Mouse (Mus musculus) liver, embryonic 15.5 days (tissue): ENCODE data around the gene Klhl25. TPM values are rescaled to one million over a fixed set of nuclear protein-coding genes. Genes with fewer than 3 reads are reported as not detected.
"Not testable (repeated sequence)": the region's sequence is repeated elsewhere in the genome, so short reads cannot be mapped to it uniquely, and the experiment has no call there.

ENCODE experiments used
- ATAC-seq: fragments of 200-750 bp; cut with Nextera tagmentation; 2 replicates; pipeline ENCODE4 v1.8.0; 2017; ENCODE audit warnings: moderate number of reproducible peaks, mild to moderate bottlenecking, moderate library complexity; ENCODE audit not compliant: insufficient read depth
- H3K27ac ChIP-seq: fragments of 300-500 bp; sonication (generic); replicated peaks from 2 replicates; pipeline ENCODE4 v1.5.1; 2015; ENCODE audit warnings: mild to moderate bottlenecking, inconsistent platforms
- H3K27me3 ChIP-seq: fragments of 300-500 bp; sonication (generic); 2 replicates; pipeline ENCODE4 v1.6.1; 2015; ENCODE audit warnings: mild to moderate bottlenecking, inconsistent platforms
- H3K36me3 ChIP-seq: fragments of 300-500 bp; sonication (generic); replicated peaks from 2 replicates; pipeline ENCODE4 v1.6.1; 2015; ENCODE audit warnings: moderate library complexity, mild to moderate bottlenecking, inconsistent platforms
- H3K4me1 ChIP-seq: fragments of 300-500 bp; sonication (generic); replicated peaks from 2 replicates; pipeline ENCODE4 v1.6.1; 2015; ENCODE audit warnings: inconsistent platforms
- H3K4me2 ChIP-seq: fragments of 300-500 bp; sonication (generic); 2 replicates; pipeline ENCODE4 v1.6.1; 2015; ENCODE audit warnings: moderate library complexity, mild to moderate bottlenecking, inconsistent platforms
- H3K4me3 ChIP-seq: fragments of 300-500 bp; sonication (generic); replicated peaks from 2 replicates; pipeline ENCODE4 v1.5.1; 2015; ENCODE audit warnings: mild to moderate bottlenecking, inconsistent platforms
- H3K9ac ChIP-seq: fragments of 300-500 bp; sonication (generic); 2 replicates; pipeline ENCODE4 v1.6.1; 2015; ENCODE audit warnings: moderate library complexity, mild to moderate bottlenecking, inconsistent platforms
- H3K9me3 ChIP-seq: fragments of 300-500 bp; sonication (generic); replicated peaks from 2 replicates; pipeline ENCODE4 v1.6.1; 2016; ENCODE audit warnings: inconsistent platforms
- WGBS: fragments of 180-500 bp; shearing (Covaris S2); methylation state at CpG from one replicate; pipeline ENCODE4 v1.1.7; 2015; ENCODE audit warnings: mixed read lengths; ENCODE audit not compliant: insufficient replicate concordance; 5-methylcytosine and 5-hydroxymethylcytosine counted together
- polyA plus RNA-seq: library from polyadenylated mRNA; unstranded; fragments of >200 nt; fragmentation: Nextera tagmentation; extraction: Ambion mirVana; gene quantifications from 2 replicates; pipeline ENCODE4 v1.2.1, GENCODE M21; 2015

Klhl25 gene
- polyA plus RNA-seq, 1 experiment from 2014 or later = 15.5 TPM

GRCm38 (mm10) chr7:75905145-75905544 is 57.0 kb downstream of the Klhl25 start:
- no peak for ATAC-seq
- WGBS = 17% methylated on average over 2 of the region's 2 CpGs

DNA sequence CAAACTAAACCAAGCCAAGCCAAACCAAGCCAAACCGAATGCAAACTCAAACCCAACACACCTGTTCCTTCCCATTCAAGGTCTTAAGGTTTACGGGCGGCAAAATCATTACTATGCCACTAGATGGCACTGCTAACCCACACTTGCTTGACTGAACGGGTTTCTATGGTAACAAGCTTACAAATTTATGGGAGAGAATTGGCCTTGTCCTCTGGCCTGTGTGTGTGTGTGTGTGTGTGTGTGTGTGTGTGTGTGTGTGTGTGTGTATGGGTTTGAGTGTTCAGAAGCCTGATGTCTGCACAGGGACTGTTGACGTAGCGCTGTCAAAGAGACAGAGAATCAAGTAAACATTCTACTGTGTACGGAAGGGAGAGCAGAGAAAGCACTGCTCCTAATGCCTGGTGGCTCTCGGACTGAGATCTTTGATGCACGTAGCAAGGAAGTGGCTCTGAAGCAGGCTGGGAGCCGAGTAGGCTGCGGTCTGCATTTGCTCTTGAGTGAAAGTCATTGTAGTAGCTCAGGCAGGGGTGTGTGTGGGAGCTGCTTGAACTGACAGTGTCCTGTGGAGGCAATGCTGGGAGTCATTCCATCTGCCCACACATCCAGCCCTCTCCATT is 62.0 kb downstream of the Klhl25 start:
- no peaks in the 10 kb centered on the region for H3K36me3 ChIP-seq
- no peak overlapping the region for H3K4me3 ChIP-seq
- no peak overlapping the region for H3K4me2 ChIP-seq
- no peak overlapping the region for H3K9ac ChIP-seq
- peak; percentile 51 for ATAC-seq
- 10% methylated on average over 11 of the region's 11 CpGs for WGBS
- H3K27ac ChIP-seq = no peak overlapping the region
- no peaks in the 10 kb centered on the region; the same call in 1 of the 2 replicates for H3K4me1 ChIP-seq
- no peaks in the 10 kb centered on the region for H3K27me3 ChIP-seq
- no peaks in the 10 kb centered on the region for H3K9me3 ChIP-seq

More at GRCm38 (mm10) chr7:75905145-75905544, 57.0 kb downstream of the Klhl25 start:
- Histone ChIP-seq H3K27ac (no peak overlapping the region), H3K9ac (no peak overlapping the region), H3K4me1 (no peaks in the 10 kb centered on the region), H3K4me2 (no peak overlapping the region), H3K4me3 (no peak overlapping the region), H3K9me3 (no peaks in the 10 kb centered on the region), H3K27me3 (no peaks in the 10 kb centered on the region; the same call in 1 of the 2 replicates), H3K36me3 (no peaks in the 10 kb centered on the region)

- no peaks in the 10 kb centered on the region; the same call in 1 of the 2 replicates for H3K4me1 ChIP-seq
- H3K9me3 ChIP-seq = no peaks in the 10 kb centered on the region
- no peaks in the 10 kb centered on the region for H3K27me3 ChIP-seq
- H3K9ac ChIP-seq = no peak overlapping the region
- no peak overlapping the region for H3K27ac ChIP-seq
- no peak for ATAC-seq
- 65% methylated on average over 8 of the region's 8 CpGs for WGBS
- no peak overlapping the region for H3K4me2 ChIP-seq
- H3K36me3 ChIP-seq = no peaks in the 10 kb centered on the region
- H3K4me3 ChIP-seq = no peak overlapping the region
These were observed 62.5 kb downstream of the Klhl25 start for GRCm38 (mm10) chr7:75910652-75911035.

- no peak overlapping the region for H3K27ac ChIP-seq
- H3K36me3 ChIP-seq = no peaks in the 10 kb centered on the region
- H3K27me3 ChIP-seq = no peaks in the 10 kb centered on the region
- no peaks in the 10 kb centered on the region for H3K9me3 ChIP-seq
- H3K4me2 ChIP-seq = no peak overlapping the region
- 5% methylated on average over 7 of the region's 7 CpGs for WGBS
- H3K9ac ChIP-seq = no peak overlapping the region
- no peak for ATAC-seq
- H3K4me3 ChIP-seq = no peak overlapping the region
- H3K4me1 ChIP-seq = no peaks in the 10 kb centered on the region; the same call in 1 of the 2 replicates
These were observed 65.8 kb downstream of the Klhl25 start for GRCm38 (mm10) chr7:75913952-75914351.

DNA sequence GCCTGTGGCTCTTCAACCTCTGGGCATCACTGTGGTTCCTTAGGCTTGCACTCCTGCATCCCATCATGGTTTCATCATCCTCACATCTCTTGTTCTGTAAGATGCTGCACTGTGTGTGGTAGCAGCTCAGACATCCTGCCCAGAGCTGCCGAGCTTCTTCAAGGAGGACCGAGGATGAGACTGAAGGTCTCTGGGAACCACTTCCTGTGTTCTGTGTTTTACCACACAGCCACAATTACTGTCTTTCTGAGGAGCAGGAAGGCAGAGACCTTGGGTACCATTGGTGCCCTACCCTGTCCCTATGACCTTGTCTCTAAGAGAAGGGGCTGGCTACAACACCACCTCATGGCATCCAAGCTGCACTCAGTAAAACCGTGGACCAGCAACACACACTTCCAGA is 67.4 kb downstream of the Klhl25 start:
- not testable (repeated sequence) for H3K4me1 ChIP-seq, H3K4me3 ChIP-seq, ATAC-seq, H3K27me3 ChIP-seq, H3K9ac ChIP-seq, H3K4me2 ChIP-seq, H3K36me3 ChIP-seq, H3K9me3 ChIP-seq, H3K27ac ChIP-seq
- WGBS = 45% methylated on average over 3 of the region's 3 CpGs

GRCm38 (mm10) chr7:75917662-75918061 is 69.6 kb downstream of the Klhl25 start:
- 64% methylated on average over 4 of the region's 4 CpGs for WGBS
- no peaks in the 10 kb centered on the region for H3K36me3 ChIP-seq
- no peak overlapping the region for H3K27ac ChIP-seq
- H3K9ac ChIP-seq = no peak overlapping the region
- H3K4me1 ChIP-seq = no peaks in the 10 kb centered on the region; the same call in 1 of the 2 replicates
- H3K4me3 ChIP-seq = no peak overlapping the region
- H3K4me2 ChIP-seq = no peak overlapping the region
- ATAC-seq = no peak
- no peaks in the 10 kb centered on the region for H3K9me3 ChIP-seq
- no peaks in the 10 kb centered on the region for H3K27me3 ChIP-seq

- not testable (repeated sequence) for H3K4me2 ChIP-seq, H3K27me3 ChIP-seq, H3K9me3 ChIP-seq, H3K9ac ChIP-seq, H3K27ac ChIP-seq, H3K36me3 ChIP-seq, H3K4me3 ChIP-seq, ATAC-seq, H3K4me1 ChIP-seq
- 13% methylated on average over 3 of the region's 3 CpGs for WGBS
These were observed 71.6 kb downstream of the Klhl25 start for GRCm38 (mm10) chr7:75919745-75920144.
